Mouse (Mus musculus): ENCODE data around the gene Rpap2. TPM values are rescaled to one million over a fixed set of nuclear protein-coding genes. Genes with fewer than 3 reads are reported as not detected.

Rpap2 gene
- polyA plus RNA-seq (2017; shearing (Covaris generic)) = 10 to 100 TPM; 18.7 to 32.7 TPM

DNA sequence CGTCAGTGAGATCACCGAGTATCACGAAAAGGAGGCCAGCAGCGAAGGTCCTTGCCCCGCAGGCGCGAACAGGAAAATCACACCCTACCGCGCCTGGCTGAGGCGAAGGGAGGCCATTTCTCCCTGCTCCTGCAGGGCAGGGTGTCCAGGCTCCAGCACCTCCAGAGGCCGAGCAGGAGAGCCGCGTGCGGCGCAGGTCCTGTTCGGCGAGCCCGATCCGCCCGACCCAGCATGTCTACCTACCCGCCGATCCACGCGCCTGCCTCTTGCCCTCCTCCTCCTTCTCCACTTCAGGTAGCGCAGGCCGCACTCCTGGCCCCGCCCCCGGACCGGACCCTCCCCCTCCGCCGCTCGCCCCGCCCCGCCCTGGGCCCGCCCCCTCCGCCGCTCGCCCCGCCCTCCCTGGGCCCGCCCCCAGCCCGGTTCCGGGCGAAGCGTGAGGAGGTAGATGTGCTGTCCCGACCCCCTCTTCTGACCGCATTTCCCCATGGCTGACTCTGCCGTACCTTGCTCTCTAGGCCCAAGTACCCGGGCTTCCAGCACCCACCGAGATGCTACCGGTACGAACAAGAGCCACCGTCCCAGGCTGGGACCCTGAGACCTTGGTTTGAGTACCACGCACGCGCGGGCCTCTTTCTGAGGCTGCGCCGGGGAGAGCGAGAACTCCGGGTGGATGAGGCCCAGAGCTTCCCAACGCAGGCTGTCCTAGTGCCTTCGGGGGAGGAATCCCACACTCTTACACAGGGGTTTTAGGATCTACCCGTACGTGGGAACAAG is at the start of gene Rpap2, which contains the start of gene Glmn:
Gene Rpap2, plus strand, starts transcription at position 73 of the 777 bp plus-strand sequence.
Gene Glmn, minus strand, starts transcription at position 588 of the 777 bp plus-strand sequence.

Other genes starting within 250 kb of the Rpap2 start
- gene Ephx4, start 194.6 kb upstream of the Rpap2 start, polyA plus RNA-seq (2017; shearing (Covaris generic)) = 1 to 10 TPM in 1 of 2 experiments, under 1 TPM in 1; 0.95 to 2.4 TPM
- not detected for gene Lpcat2b, start 165.8 kb upstream of the Rpap2 start, polyA plus RNA-seq (2017; shearing (Covaris generic))
- 1 to 10 TPM; 7.5 to 8.0 TPM for gene Btbd8, start 159.4 kb upstream of the Rpap2 start, polyA plus RNA-seq (2017; shearing (Covaris generic))
- under 1 TPM; 0.33 to 0.40 TPM for gene Gm42669, start 89.8 kb upstream of the Rpap2 start, polyA plus RNA-seq (2017; shearing (Covaris generic))
- gene 1700028K03Rik, start 62.7 kb upstream of the Rpap2 start, polyA plus RNA-seq (2017; shearing (Covaris generic)) = 1 to 10 TPM in 1 of 2 experiments, under 1 TPM in 1; 0.75 to 1.1 TPM
- gene Glmn, start 515 bp downstream of the Rpap2 start, polyA plus RNA-seq (2017; shearing (Covaris generic)) = 10 to 100 TPM; 11.3 to 20.0 TPM
- gene Gfi1, start 128.7 kb downstream of the Rpap2 start, polyA plus RNA-seq (2017; shearing (Covaris generic)) = 10 to 100 TPM; 26.7 to 32.2 TPM
- gene Ube2d2b, start 232.7 kb downstream of the Rpap2 start, polyA plus RNA-seq (2017; shearing (Covaris generic)) = under 1 TPM; 0.30 to 0.39 TPM